Mouse (Mus musculus) layer of hippocampus, postnatal 14 days (tissue): ENCODE measurements at regions not wholly inside any gene's neighbourhood (a gene's known extent, or its start where the extent isn't known, plus 50 kb on each side); places are given as distances from the start of the nearest gene placed in this dataset.

Experiments used
- DNase-seq, 2 experiments: peaks; one replicate each; pipeline ENCODE4 v3.0.0; 2021 to 2022; ENCODE audit warnings: low spot score in 2 of 2, mixed read lengths in 1 of 2

GRCm38 (mm10) chr16:97234321-97234720 lies 63.8 kb upstream of the Dscam start:
- DNase-seq, result no peak

DNA sequence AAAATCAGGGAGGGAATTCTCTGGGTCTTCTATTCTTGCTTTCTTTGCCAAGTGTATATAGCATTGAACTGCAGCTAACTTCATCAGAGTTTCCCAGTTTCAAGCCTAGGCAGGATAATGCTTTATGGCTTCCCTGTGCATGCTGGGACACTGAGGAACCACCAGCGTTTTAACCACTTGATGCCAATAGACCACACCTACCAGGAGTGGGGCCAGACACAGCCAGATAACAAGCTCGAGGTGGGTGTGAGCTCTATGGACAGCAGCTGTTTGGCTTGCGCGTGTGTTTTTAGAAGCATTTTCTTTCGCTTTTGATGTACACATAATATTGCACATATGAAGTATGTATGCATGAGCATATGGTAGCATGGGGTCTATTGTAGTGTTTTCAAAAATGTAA lies 69.1 kb upstream of the Dscam start:
- no peak for DNase-seq

DNA sequence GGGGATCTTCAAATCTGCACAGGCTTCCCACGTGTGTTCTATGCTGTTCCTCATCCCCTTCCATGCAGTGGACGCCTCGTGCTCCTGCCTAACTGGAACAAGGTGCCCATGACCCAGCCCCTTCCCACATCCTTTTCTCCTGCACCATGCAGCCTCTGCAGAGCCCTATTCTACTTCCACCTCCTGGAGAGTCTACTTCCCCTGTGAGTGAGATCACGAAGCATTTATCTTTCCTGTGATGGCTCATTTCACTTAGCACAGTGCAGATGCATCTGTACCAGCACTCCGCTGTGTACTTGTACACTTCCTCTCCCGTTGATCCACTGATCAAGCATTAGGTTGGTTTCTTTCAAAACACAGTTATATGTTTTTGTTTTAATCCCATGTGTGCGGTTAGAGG lies 69.5 kb upstream of the Dscam start:
- DNase-seq, result no peak

GRCm38 (mm10) chr16:97240859-97241360 lies 70.4 kb upstream of the Dscam start:
- no peak for DNase-seq

- DNase-seq, result no peak
These were observed 71.1 kb upstream of the Dscam start for GRCm38 (mm10) chr16:97241639-97242038.

- DNase-seq, result no peak
These were observed 79.9 kb upstream of the Dscam start for GRCm38 (mm10) chr16:97250488-97250887.

DNA sequence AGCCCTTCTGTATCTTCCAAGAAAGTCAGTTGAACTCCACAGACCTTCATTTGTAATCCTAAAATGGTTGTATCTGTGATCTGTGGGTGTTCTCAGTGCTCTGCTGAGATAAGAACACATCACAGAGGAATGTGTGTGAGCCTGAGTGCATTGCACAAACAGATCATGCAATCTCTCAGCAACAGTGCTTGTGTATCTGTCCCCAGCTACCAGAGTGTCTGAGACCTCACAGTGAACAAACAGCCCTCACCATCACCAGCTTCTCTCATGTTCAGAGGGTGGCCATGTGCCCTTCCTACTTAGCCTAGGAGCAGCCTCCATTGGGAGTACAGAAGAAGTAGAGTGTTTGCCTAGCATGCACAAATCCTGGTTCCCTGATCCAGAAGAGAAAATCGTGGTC lies 82.0 kb upstream of the Dscam start:
- DNase-seq, result no peak

GRCm38 (mm10) chr16:97252997-97253635 lies 82.6 kb upstream of the Dscam start:
- no peak for DNase-seq

DNA sequence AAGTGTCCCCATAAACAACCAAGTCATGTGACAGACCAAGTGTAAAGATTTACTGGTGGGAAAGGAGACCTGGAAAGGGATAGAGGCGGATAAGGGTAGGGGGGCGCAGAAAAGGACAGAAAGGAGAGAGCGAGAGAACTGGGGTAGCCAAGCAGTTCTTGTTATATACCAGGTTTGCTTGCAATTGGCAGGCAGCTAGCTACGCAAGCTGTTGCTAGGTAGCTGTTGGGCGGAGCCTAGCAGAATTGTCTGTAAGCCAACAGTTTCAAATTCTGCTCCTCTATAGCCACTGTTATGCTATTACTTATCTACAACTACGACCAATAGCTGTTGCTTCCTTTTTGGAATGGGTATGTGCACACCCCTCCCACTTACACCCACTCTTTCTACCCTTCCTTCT lies 88.3 kb upstream of the Dscam start:
- DNase-seq, result no peak

GRCm38 (mm10) chr16:97263451-97263850 lies 92.9 kb upstream of the Dscam start:
- DNase-seq, result no peak

GRCm38 (mm10) chr16:97270417-97271133 lies 86.0 kb upstream of the Bace2 start:
- no peak for DNase-seq

DNA sequence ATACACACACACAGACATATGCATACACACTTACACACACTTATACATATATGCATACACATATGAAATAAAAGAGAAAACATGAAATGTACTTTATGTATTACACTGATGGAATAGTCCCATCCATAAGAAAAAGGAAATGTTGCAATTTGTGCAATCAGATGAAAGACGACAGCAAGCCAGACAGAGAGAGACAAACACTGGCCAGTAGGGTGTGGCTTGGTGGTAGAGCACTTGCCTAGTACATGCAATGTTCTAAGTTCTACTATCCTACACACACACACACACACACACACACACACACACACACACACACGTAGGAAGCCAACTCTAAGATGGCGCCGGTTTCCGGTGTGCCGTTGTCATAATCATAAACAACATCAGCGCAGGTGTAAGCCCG lies 85.3 kb upstream of the Bace2 start:
- no peak for DNase-seq

DNA sequence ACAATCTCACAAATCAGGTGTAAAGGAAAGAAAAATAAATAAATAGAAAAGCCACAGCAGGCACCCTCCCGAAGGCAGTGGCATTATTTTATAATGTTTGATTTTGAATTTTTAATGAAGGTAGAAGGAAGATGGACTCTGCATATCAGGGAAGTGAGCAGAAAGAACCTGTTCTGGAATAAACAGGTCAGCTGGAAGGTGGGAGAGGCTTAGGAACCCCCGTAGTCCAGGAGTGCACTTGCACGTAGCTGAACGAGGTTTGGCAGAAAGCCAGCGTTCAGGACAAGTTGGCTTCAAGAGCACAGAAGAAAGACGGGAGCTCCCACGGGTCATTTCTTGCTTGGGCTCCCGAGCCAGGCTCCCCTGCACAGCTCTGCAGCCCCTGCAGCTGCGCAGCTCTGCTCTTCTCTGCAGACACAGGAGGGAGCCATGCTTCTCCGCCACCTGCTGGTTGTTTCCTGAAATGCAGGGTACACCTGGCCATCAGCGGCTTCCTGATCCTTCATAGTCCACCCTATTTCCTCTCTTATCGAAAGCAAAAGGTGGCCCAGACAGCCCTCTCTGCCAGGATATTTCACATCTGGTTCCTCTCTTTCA lies 84.4 kb upstream of the Bace2 start:
- DNase-seq, result peak; percentile 79

- DNase-seq, result no peak
These were observed 77.6 kb upstream of the Bace2 start for GRCm38 (mm10) chr16:97278913-97279312.

DNA sequence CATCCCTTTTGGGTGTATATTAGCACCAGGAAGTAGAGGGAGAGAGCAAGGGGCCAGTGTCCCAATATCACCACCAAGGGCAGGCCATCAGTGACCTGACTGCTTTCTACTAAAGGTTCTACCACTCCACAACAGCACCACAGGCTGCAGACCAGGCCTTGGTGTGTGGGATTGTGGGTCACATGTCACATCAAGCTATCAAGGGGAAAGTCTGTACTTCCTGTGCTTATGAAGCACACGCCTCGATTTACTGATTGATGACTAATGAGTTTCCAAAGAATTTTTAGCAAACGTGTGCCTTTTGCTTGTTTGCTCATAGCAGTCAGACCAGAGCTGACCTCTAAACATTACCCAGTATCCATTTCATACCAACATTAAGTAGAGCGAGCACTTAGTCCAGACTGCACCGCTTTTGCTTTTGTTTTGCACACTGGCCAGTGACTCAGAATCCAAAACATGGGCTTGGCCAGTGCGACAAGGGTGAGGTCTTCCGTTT lies 74.9 kb upstream of the Bace2 start:
- no peak for DNase-seq

- no peak for DNase-seq
These were observed 73.6 kb upstream of the Bace2 start for GRCm38 (mm10) chr16:97282943-97283342.

- DNase-seq, result no peak
These were observed 70.6 kb upstream of the Bace2 start for GRCm38 (mm10) chr16:97285886-97286447.

DNA sequence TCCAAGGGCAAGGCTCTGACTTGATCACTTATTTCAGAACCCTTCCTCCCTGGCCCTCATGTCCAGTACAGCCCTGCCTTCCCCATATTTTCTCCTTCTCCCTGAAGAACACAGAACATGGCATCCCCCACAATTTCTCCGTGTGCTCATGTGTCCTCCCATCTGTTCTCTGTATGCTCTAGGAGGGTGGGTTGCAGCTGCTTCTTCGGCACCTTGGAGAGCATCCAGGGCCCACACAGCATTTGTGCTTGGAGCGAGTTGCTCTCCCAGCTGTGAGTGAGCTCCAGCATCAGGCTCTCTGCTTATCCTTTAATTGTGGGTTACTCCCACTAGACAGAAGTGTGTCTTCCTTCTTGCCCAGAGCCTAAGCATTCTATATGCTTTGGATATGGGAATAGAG lies 69.8 kb upstream of the Bace2 start:
- peak; percentile 50 to 59 for DNase-seq

- DNase-seq, result peak; percentile 28 to 34
These were observed 67.9 kb upstream of the Bace2 start for GRCm38 (mm10) chr16:97288634-97289033.

GRCm38 (mm10) chr16:97292484-97293048 lies 64.0 kb upstream of the Bace2 start:
- no peak for DNase-seq

- peak; percentile 81 to 89 for DNase-seq
These were observed 63.3 kb upstream of the Bace2 start for GRCm38 (mm10) chr16:97293273-97293672.

GRCm38 (mm10) chr16:97297140-97297539 lies 59.4 kb upstream of the Bace2 start:
- DNase-seq, result no peak
